Mouse (Mus musculus): ENCODE measurements around the gene Magi1. TPM values are rescaled to one million over a fixed set of nuclear protein-coding genes. Genes with fewer than 3 reads are reported as not detected.

Gene Magi1
- polyA plus RNA-seq, 1 experiment from 2014 or later: 10.1 TPM

DNA sequence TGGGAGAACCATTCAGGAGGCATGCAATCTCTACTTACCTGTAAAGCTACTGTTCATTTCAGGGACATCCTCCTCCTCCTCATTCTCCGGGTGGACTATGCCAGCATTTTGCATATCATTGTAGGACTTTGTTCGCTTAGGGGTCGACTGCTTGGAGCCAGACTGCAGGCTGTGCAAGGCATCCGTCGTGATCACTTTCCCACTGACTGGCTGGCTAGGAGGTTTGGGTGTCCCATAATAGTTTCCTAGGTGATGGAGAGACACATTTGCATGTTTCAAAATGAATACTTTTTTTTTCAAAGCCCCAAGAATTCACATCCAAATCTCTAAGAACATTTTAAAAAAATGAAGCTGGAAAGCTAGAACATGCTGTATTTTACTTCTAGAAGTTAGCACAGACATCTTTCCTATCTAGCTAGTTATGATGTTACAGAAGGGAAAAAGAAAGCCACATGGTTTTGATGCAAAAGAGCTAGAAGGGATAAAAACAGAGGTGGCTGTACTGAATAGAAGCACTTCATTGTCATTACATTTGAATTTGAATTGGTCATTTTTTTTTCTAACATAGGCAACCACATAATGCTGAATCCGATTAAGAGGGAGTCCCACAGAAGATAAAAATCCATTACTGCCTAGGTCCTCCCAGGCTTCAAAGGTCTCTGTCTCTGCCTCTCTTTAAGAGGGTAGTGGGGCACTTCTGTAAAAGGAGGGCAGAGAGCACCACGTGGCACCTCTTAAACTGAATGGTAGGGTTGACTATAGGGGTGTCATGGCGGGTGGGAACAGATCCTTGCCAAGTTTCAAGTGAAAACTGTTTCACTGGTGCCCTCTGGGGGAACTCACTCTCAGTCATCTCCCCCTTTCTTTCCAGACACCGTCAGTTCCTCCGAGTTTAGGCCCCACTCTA lies 491.2 kb downstream of the Magi1 start:
- no peak overlapping the region for H3K9ac ChIP-seq
- H3K4me1 ChIP-seq (replicated peaks): no peaks in the 10 kb centered on the region
- ATAC-seq: no peak
- no peaks in the 10 kb centered on the region for H3K9me3 ChIP-seq
- no peaks in the 10 kb centered on the region for H3K27me3 ChIP-seq (replicated peaks)
- no peak overlapping the region for H3K4me2 ChIP-seq (replicated peaks)
- no peak overlapping the region for H3K27ac ChIP-seq
- no peak overlapping the region for H3K4me3 ChIP-seq (replicated peaks)
- 84% methylated on average over 10 of the region's 10 CpGs for WGBS
- no peaks in the 10 kb centered on the region for H3K36me3 ChIP-seq

GRCm38 (mm10) chr6:93789721-93790120 lies 494.0 kb downstream of the Magi1 start:
- Histone ChIP-seq H3K4me1 (replicated peaks) (no peaks in the 10 kb centered on the region), H3K4me3 (replicated peaks) (no peak overlapping the region), H3K9me3 (no peaks in the 10 kb centered on the region), H3K27me3 (replicated peaks) (no peaks in the 10 kb centered on the region), H3K4me2 (replicated peaks) (no peak overlapping the region), H3K36me3 (no peaks in the 10 kb centered on the region), H3K27ac (no peak overlapping the region), H3K9ac (no peak overlapping the region)
- no peak for ATAC-seq

DNA sequence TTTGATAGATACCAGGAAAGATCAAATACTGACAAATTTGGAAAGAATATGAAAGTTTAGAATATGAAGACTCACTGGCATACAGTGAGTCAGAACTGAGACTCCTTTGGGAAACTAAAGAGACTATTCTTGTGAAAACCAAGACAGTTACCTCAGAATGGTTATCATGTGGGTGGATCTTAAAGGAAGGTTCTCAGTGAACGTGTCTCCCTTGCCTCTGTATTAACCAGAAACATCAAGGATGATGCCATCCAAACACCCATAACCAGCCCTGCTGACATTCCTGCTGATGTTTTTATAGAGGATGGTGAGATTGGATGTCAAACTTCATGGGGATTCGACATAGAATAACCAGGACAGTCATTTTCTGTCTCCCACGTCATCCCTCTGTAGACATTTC lies 496.7 kb downstream of the Magi1 start:
- H3K36me3 ChIP-seq: no peaks in the 10 kb centered on the region
- H3K4me2 ChIP-seq (replicated peaks): no peak overlapping the region
- no peak for ATAC-seq
- no peak overlapping the region for H3K9ac ChIP-seq
- H3K9me3 ChIP-seq: no peaks in the 10 kb centered on the region
- H3K4me1 ChIP-seq (replicated peaks): no peaks in the 10 kb centered on the region
- no peaks in the 10 kb centered on the region for H3K27me3 ChIP-seq (replicated peaks)
- no peak overlapping the region for H3K4me3 ChIP-seq (replicated peaks)
- no peak overlapping the region for H3K27ac ChIP-seq
- WGBS: 88% methylated on average over 3 of the region's 3 CpGs

DNA sequence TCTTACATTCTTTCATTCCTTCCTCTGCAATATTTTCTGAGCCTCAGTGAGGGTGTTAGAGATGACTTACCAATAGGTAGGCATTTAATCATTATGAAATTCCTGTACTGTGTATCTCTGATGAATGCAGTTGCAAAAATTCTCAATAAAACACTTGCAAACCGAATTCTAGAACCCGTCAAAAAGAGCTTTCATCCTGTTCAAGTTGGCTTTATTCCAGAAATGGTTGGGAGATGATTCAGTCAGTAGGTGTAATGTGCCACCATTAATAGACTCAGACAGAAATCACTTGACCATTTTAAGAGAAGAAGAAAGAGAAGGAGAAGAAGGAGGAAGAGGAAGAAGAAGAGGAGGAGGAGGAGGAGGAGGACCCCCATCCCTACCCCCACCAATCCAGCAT lies 497.5 kb downstream of the Magi1 start:
- H3K4me2 ChIP-seq (replicated peaks): no peak overlapping the region
- no peaks in the 10 kb centered on the region for H3K36me3 ChIP-seq
- no peak overlapping the region for H3K27ac ChIP-seq
- no peak for ATAC-seq
- H3K9me3 ChIP-seq: no peaks in the 10 kb centered on the region
- H3K4me3 ChIP-seq (replicated peaks): no peak overlapping the region
- H3K4me1 ChIP-seq (replicated peaks): no peaks in the 10 kb centered on the region
- no peak overlapping the region for H3K9ac ChIP-seq
- no peaks in the 10 kb centered on the region for H3K27me3 ChIP-seq (replicated peaks)
- 67% methylated on average over 2 of the region's 2 CpGs for WGBS

- WGBS: 54% methylated on average over 4 of the region's 4 CpGs
- Histone ChIP-seq H3K27me3 (replicated peaks) (no peaks in the 10 kb centered on the region), H3K4me2 (replicated peaks) (no peak overlapping the region), H3K4me1 (replicated peaks) (no peaks in the 10 kb centered on the region), H3K4me3 (replicated peaks) (no peak overlapping the region), H3K27ac (no peak overlapping the region), H3K36me3 (no peaks in the 10 kb centered on the region), H3K9ac (no peak overlapping the region), H3K9me3 (no peaks in the 10 kb centered on the region)
- ATAC-seq: no peak
Observed at GRCm38 (mm10) chr6:93771081-93771480, 512.6 kb downstream of the Magi1 start.

DNA sequence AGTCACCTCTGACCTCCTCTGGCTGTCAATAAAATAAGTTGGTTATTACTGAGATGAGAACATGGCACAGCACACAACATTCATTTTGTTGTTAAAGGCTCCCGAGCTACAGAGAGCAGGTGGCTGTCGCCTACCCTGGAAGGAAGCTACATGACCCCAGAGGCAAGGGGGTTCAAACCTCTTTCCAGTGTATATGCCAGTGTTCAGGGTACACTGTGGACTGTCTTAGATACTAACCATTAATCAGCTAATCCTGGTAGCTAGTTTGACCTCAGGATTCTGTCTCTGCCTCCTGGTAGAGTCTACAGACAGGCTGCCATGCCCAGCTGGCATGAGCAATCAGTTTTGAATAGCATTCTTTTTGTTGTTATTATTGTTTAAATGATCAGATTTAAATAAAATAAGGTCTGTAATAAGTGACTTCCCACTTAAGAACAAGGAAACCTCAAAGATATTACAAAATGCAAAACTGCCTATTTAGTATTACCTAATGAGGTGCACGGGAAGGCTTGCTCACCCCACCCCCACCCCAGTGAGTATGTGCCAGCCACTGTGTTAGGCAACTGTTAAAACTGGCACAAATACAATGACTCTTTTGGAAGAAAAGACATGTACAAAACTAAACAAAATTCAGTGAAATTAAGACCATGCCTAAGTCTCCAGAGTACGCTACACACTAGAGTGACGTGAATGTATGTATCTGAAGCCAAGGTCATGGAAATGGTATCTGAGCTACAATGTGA lies 513.3 kb downstream of the Magi1 start:
- no peaks in the 10 kb centered on the region for H3K9me3 ChIP-seq
- no peak overlapping the region for H3K4me3 ChIP-seq (replicated peaks)
- ATAC-seq: no peak
- 83% methylated on average over 5 of the region's 5 CpGs for WGBS
- H3K36me3 ChIP-seq: no peaks in the 10 kb centered on the region
- H3K27ac ChIP-seq: no peak overlapping the region
- no peaks in the 10 kb centered on the region for H3K27me3 ChIP-seq (replicated peaks)
- no peak overlapping the region for H3K4me2 ChIP-seq (replicated peaks)
- no peak overlapping the region for H3K9ac ChIP-seq
- no peaks in the 10 kb centered on the region for H3K4me1 ChIP-seq (replicated peaks)

- H3K4me2 ChIP-seq (replicated peaks): no peak overlapping the region
- peak; percentile 92 for ATAC-seq
- 61% methylated on average over 3 of the region's 3 CpGs for WGBS
- no peak overlapping the region for H3K4me3 ChIP-seq (replicated peaks)
- H3K9me3 ChIP-seq: no peaks in the 10 kb centered on the region
- H3K27ac ChIP-seq: peak overlapping the region; percentile 66
- H3K36me3 ChIP-seq: 0 out of 2 replicates have a peak, but pooled peaks cover 3% of the 10 kb centered on the region
- H3K27me3 ChIP-seq (replicated peaks): no peaks in the 10 kb centered on the region
- H3K4me1 ChIP-seq (replicated peaks): peaks cover 8% of the 10 kb centered on the region; the same call in 1 of the 2 replicates
- H3K9ac ChIP-seq: no peak overlapping the region
Observed at GRCm38 (mm10) chr6:93758114-93758513, 525.6 kb downstream of the Magi1 start.

GRCm38 (mm10) chr6:93757353-93758087 lies 526.2 kb downstream of the Magi1 start:
- no peak overlapping the region for H3K9ac ChIP-seq
- H3K4me3 ChIP-seq (replicated peaks): no peak overlapping the region
- H3K4me1 ChIP-seq (replicated peaks): peaks cover 8% of the 10 kb centered on the region; the same call in 1 of the 2 replicates
- 28% methylated on average over 11 of the region's 11 CpGs for WGBS
- peak; percentile 92 for ATAC-seq
- H3K36me3 ChIP-seq: 0 out of 2 replicates have a peak, but pooled peaks cover 3% of the 10 kb centered on the region
- no peak overlapping the region for H3K4me2 ChIP-seq (replicated peaks)
- H3K27me3 ChIP-seq (replicated peaks): no peaks in the 10 kb centered on the region
- no peaks in the 10 kb centered on the region for H3K9me3 ChIP-seq
- peak overlapping the region; percentile 66 for H3K27ac ChIP-seq

DNA sequence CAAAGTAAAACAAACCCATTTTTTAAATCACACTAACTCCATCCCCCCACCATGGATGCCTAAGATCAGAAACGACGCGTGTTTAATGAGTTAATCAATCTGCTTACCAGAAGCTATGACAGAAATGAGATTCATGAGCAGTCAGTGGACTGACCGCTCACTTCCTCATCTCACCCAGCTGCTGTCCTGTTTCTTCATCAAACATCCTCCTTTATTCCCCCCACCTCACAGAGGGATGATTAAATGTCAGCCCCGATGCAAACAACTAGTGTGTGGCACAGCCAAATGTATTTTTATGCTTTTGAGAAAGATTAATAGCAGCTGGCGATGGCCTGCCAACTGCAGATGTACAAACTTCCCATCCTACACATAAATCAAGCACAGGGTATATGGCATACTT lies 540.6 kb downstream of the Magi1 start:
- H3K9ac ChIP-seq: no peak overlapping the region
- no peak overlapping the region for H3K4me2 ChIP-seq (replicated peaks)
- H3K4me1 ChIP-seq (replicated peaks): no peaks in the 10 kb centered on the region
- no peak overlapping the region for H3K27ac ChIP-seq
- H3K9me3 ChIP-seq: no peaks in the 10 kb centered on the region
- no peaks in the 10 kb centered on the region for H3K27me3 ChIP-seq (replicated peaks)
- ATAC-seq: no peak
- WGBS: 68% methylated on average over 6 of the region's 6 CpGs
- H3K4me3 ChIP-seq (replicated peaks): no peak overlapping the region
- H3K36me3 ChIP-seq: peaks cover 4% of the 10 kb centered on the region; the same call in 1 of the 2 replicates

GRCm38 (mm10) chr6:93739786-93740185 lies 543.9 kb downstream of the Magi1 start:
- H3K36me3 ChIP-seq: no peaks in the 10 kb centered on the region
- no peak overlapping the region for H3K4me3 ChIP-seq (replicated peaks)
- H3K4me1 ChIP-seq (replicated peaks): no peaks in the 10 kb centered on the region
- H3K9me3 ChIP-seq: no peaks in the 10 kb centered on the region
- no peak for ATAC-seq
- no peaks in the 10 kb centered on the region for H3K27me3 ChIP-seq (replicated peaks)
- H3K4me2 ChIP-seq (replicated peaks): no peak overlapping the region
- 93% methylated on average over 3 of the region's 3 CpGs for WGBS
- no peak overlapping the region for H3K9ac ChIP-seq
- H3K27ac ChIP-seq: no peak overlapping the region

GRCm38 (mm10) chr6:93737083-93737482 lies 546.6 kb downstream of the Magi1 start:
- H3K27ac ChIP-seq: no peak overlapping the region
- 92% methylated on average over 1 of the region's 1 CpGs for WGBS
- no peak overlapping the region for H3K9ac ChIP-seq
- ATAC-seq: no peak
- H3K9me3 ChIP-seq: no peaks in the 10 kb centered on the region
- no peak overlapping the region for H3K4me3 ChIP-seq (replicated peaks)
- H3K4me2 ChIP-seq (replicated peaks): no peak overlapping the region
- no peaks in the 10 kb centered on the region for H3K36me3 ChIP-seq
- H3K4me1 ChIP-seq (replicated peaks): no peaks in the 10 kb centered on the region
- H3K27me3 ChIP-seq (replicated peaks): no peaks in the 10 kb centered on the region

DNA sequence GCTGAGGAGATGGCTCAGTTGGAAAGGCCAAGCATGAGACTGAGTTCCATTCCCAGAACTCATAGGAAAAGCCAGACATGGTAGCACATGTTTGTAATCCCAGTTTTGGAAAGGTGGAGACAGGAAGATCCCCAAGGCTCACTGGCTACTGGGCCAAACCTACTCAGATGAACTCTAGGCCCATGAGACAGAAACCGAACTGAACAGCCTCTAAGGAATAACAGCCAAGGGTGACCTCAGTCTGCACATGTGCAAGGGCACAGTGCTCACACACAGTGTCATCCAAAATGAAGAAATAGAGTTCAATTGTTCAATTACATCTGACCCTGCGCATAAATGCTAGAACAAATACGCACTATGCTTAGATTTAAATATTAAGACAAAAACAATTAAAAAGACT lies 547.6 kb downstream of the Magi1 start:
- Histone ChIP-seq H3K9ac (no peak overlapping the region), H3K4me3 (replicated peaks) (no peak overlapping the region), H3K4me2 (replicated peaks) (no peak overlapping the region), H3K27me3 (replicated peaks) (no peaks in the 10 kb centered on the region), H3K4me1 (replicated peaks) (no peaks in the 10 kb centered on the region), H3K9me3 (no peaks in the 10 kb centered on the region), H3K36me3 (no peaks in the 10 kb centered on the region), H3K27ac (no peak overlapping the region)
- 92% methylated on average over 3 of the region's 3 CpGs for WGBS
- no peak for ATAC-seq

Measured in intestine, embryonic 15.5 days (tissue).